Mouse (Mus musculus) lung, postnatal 0 days (tissue): ENCODE measurements around the gene Dlgap3. TPM values are rescaled to one million over a fixed set of nuclear protein-coding genes. Genes with fewer than 3 reads are reported as not detected.

Experiments
- ATAC-seq: fragments of 200-750 bp; cut with Nextera tagmentation; 2 replicates; pipeline ENCODE4 v1.8.0; 2017; ENCODE audit warnings: moderate library complexity
- DNase-seq: peaks from one replicate; pipeline ENCODE4 v3.0.0-alpha.2; 2016; ENCODE audit warnings: low spot score
- H3K27ac ChIP-seq: fragments of 300-500 bp; sonication (generic); 2 replicates; pipeline ENCODE4 v1.5.1; 2014; ENCODE audit warnings: antibody characterized with exemption, mild to moderate bottlenecking, low read length, mixed read lengths
- H3K27me3 ChIP-seq: fragments of 300-500 bp; sonication (generic); replicated peaks from 2 replicates; pipeline ENCODE4 v1.6.1; 2014; ENCODE audit warnings: low read length, mixed read lengths; ENCODE audit not compliant: insufficient read depth
- H3K36me3 ChIP-seq: fragments of 300-500 bp; sonication (generic); 2 replicates; pipeline ENCODE4 v1.6.1; 2014; ENCODE audit warnings: low read length, mixed read lengths; ENCODE audit not compliant: insufficient read depth
- H3K4me1 ChIP-seq: fragments of 300-500 bp; sonication (generic); 2 replicates; pipeline ENCODE4 v1.6.1; 2014; ENCODE audit warnings: antibody characterized with exemption, low read depth, low read length, mixed read lengths; ENCODE audit not compliant: insufficient read depth
- H3K4me2 ChIP-seq: fragments of 300-500 bp; sonication (generic); replicated peaks from 2 replicates; pipeline ENCODE4 v1.6.1; 2014; ENCODE audit warnings: low read depth, mild to moderate bottlenecking, low read length, moderate library complexity, mixed read lengths
- H3K4me3 ChIP-seq: fragments of 300-500 bp; sonication (generic); 2 replicates; pipeline ENCODE4 v1.5.1; 2014; ENCODE audit warnings: low read depth, low read length
- H3K9ac ChIP-seq: fragments of 300-500 bp; sonication (generic); replicated peaks from 2 replicates; pipeline ENCODE4 v1.6.1; 2014; ENCODE audit warnings: low read depth, mild to moderate bottlenecking
- H3K9me3 ChIP-seq: fragments of 300-500 bp; sonication (generic); 2 replicates; pipeline ENCODE4 v1.6.1; 2016; ENCODE audit warnings: low read length, mixed read lengths
- CTCF ChIP-seq: IDR thresholded peaks from 2 replicates; pipeline ENCODE4 v1.5.1; 2016; ENCODE audit warnings: antibody characterized with exemption, mild to moderate bottlenecking
- EP300 ChIP-seq: IDR thresholded peaks from 2 replicates; pipeline ENCODE4 v1.6.1; 2016; ENCODE audit warnings: antibody characterized with exemption, mild to moderate bottlenecking, control low read depth
- WGBS: fragments of 180-500 bp; shearing (Covaris S2); extraction: QIAGEN DNeasy Blood & Tissue Kit; methylation state at CpG from one replicate; pipeline ENCODE4 v1.1.7; 2014; 5-methylcytosine and 5-hydroxymethylcytosine counted together
- polyA plus RNA-seq: library from polyadenylated mRNA; unstranded; fragments of >200 nt; fragmentation: Nextera tagmentation; extraction: Ambion mirVana; gene quantifications from 2 replicates; pipeline ENCODE4 v1.2.1, GENCODE M21; 2015

Dlgap3 gene
- polyA plus RNA-seq, 1 experiment from 2014 or later, result 0.10 TPM

DNA sequence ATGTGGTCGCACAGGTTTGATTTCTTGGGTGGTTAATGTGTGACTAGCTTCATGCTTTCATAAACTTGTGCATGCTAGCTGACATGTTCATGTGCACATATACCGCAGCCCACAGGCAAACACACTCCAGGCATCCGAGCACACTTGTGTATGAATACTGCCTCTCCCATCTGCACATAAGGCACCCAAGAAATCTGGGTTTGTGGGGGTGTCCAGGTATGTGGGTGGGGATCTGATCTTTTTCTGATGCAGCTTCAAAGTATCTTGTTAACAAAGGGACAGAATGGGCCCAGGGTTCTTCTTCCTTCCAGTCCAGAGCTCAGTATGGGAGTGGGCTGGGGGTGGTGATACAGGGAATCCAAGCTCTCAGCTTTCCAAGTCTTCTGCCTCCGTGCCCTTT, 3.6 kb downstream of the Dlgap3 start:
- H3K27ac ChIP-seq, result no peak overlapping the region
- H3K9ac ChIP-seq, result no peak overlapping the region
- no peaks in the 10 kb centered on the region for H3K36me3 ChIP-seq
- no peak overlapping the region for H3K4me2 ChIP-seq
- ATAC-seq, result no peak
- TF ChIP-seq CTCF, result no peak
- TF ChIP-seq EP300, result no peak
- DNase-seq, result no peak
- H3K9me3 ChIP-seq, result no peaks in the 10 kb centered on the region
- peaks cover 17% of the 10 kb centered on the region for H3K27me3 ChIP-seq
- WGBS, result 55% methylated on average over 4 of the region's 4 CpGs
- no peak overlapping the region for H3K4me3 ChIP-seq
- H3K4me1 ChIP-seq, result 0 out of 2 replicates have a peak, but pooled peaks cover 3% of the 10 kb centered on the region

DNA sequence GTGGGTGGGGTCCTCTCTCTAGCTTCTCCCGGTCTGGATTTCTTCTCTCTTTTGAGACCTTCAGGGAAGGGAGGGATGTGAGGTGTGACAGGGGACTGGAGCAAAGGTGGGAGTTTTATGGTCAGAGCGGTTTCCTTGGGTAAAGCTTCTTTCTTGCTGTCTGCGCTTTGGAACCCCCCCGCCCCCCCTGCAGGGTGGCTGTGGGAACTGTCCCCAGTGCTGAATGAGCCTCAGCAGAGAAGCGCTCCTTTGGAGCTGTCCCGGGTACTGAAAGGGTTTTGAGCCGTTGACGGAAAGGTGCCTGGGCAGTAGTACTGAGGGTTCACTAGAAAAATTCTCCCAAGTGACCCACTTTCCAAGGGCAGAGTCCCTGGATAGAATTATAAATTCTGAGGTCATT, 4.5 kb downstream of the Dlgap3 start:
- DNase-seq, result peak; percentile 73
- no peak overlapping the region for H3K4me3 ChIP-seq
- H3K9me3 ChIP-seq, result no peaks in the 10 kb centered on the region
- no peak overlapping the region for H3K4me2 ChIP-seq
- 0 out of 2 replicates have a peak, but pooled peaks cover under 1% of the 10 kb centered on the region for H3K4me1 ChIP-seq
- H3K27me3 ChIP-seq, result peaks cover 9% of the 10 kb centered on the region
- no peak overlapping the region for H3K27ac ChIP-seq
- WGBS, result 2% methylated on average over 8 of the region's 8 CpGs
- TF ChIP-seq CTCF (peak; percentile 28; the same call in 1 of the 2 replicates), EP300 (no peak)
- H3K9ac ChIP-seq, result no peak overlapping the region
- no peaks in the 10 kb centered on the region for H3K36me3 ChIP-seq
- no peak for ATAC-seq

DNA sequence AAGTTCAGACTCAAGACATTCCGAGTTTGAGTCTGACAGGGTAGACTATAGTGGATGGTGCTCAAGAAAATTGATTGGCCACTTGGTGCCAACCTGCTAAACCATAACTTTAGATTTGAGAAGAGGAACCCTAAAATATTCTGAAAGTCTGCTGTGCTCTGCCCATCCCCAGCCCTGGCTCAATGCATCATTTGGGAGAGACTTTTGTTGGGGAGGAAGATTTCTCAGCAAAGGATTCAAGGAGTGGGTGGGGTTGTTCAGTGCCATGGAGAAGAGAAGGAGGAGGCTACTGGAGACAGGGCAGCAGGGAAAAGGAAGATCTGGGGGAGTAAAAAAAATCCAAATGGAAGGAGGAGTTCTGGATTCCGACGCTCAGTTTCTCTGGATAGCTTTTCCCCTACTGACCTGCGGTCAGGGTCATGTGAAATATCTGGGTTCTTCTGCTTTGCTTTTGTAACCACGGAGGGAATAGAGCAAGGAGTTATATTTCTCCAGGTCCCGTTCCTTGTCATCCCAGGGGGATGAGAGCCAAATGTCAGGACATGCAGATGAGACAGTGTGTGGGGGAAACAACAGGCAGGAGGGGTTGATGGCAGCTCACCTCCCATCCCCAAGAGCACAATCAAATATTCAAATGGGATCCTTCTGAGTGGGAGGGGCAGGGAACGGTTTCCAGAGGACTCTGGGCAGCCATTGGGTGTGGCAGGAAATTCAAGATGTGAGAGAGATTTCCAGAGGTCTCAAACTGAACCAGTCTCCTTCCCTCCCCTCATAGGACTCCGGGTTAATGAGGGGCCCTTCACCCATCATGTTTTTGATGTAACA, 5.3 kb downstream of the Dlgap3 start:
- no peak for DNase-seq
- no peak overlapping the region for H3K4me3 ChIP-seq
- H3K36me3 ChIP-seq, result no peaks in the 10 kb centered on the region
- TF ChIP-seq EP300 (no peak), CTCF (no peak)
- peaks cover 7% of the 10 kb centered on the region for H3K27me3 ChIP-seq
- ATAC-seq, result no peak
- no peaks in the 10 kb centered on the region for H3K4me1 ChIP-seq
- H3K9me3 ChIP-seq, result no peaks in the 10 kb centered on the region
- H3K27ac ChIP-seq, result no peak overlapping the region
- WGBS, result 63% methylated on average over 8 of the region's 8 CpGs
- H3K9ac ChIP-seq, result no peak overlapping the region
- no peak overlapping the region for H3K4me2 ChIP-seq

DNA sequence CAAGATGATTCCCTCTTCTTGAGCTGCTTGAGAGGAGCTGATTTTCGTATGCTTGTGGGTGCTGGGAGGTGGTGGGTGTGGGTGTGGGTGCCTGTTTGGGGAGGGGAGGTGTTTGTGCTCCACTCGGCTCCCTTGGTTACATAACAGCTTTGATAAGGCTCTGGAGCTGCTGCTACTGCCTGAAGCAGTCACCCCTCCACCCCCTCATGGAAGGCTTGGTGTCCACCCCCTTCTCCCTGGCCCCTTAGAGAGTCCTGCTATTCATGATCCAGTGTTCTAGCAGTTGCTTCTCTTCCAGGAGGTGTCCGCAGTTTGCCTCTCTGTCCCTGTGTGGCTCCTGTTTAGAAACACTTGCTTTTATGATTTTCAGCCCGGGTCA, 5.9 kb downstream of the Dlgap3 start:
- peaks cover 5% of the 10 kb centered on the region for H3K27me3 ChIP-seq
- H3K4me3 ChIP-seq, result no peak overlapping the region

DNA sequence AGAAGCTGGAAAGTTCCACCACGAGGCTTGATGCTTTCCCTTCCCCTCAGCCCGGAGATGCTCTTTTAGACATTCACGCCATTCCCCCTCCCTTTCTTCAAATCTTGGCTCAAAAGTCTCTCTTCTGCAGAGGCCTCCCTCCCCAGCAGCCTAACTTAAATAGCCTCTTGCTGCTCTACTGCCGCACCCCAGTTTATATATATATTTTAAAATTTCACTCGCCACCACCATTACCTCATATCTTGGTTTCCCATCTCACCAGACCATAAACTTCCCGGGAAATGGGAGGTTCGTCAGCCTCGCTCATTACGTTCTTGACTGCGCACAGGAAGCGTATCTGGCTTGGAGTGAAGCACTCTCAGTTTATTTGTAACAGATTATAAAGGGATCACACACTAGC, 9.0 kb downstream of the Dlgap3 start:
- Histone ChIP-seq H3K36me3 (no peaks in the 10 kb centered on the region), H3K4me3 (no peak overlapping the region), H3K27ac (no peak overlapping the region), H3K9ac (no peak overlapping the region), H3K4me2 (no peak overlapping the region), H3K4me1 (no peaks in the 10 kb centered on the region), H3K27me3 (peaks cover 5% of the 10 kb centered on the region; the same call in 1 of the 2 replicates), H3K9me3 (no peaks in the 10 kb centered on the region)
- ATAC-seq (no peak), DNase-seq (no peak)
- WGBS, result 61% methylated on average over 11 of the region's 11 CpGs
- no peak for TF ChIP-seq CTCF

More for the DNA sequence above, 5.9 kb downstream of the Dlgap3 start:
- DNase-seq (no peak), ATAC-seq (no peak)
- no peaks in the 10 kb centered on the region for H3K36me3 ChIP-seq
- H3K27ac ChIP-seq, result no peak overlapping the region
- H3K9ac ChIP-seq, result no peak overlapping the region
- no peak overlapping the region for H3K4me2 ChIP-seq
- TF ChIP-seq EP300 (no peak), CTCF (no peak)
- 57% methylated on average over 4 of the region's 4 CpGs for WGBS
- no peaks in the 10 kb centered on the region for H3K9me3 ChIP-seq
- no peaks in the 10 kb centered on the region for H3K4me1 ChIP-seq

DNA sequence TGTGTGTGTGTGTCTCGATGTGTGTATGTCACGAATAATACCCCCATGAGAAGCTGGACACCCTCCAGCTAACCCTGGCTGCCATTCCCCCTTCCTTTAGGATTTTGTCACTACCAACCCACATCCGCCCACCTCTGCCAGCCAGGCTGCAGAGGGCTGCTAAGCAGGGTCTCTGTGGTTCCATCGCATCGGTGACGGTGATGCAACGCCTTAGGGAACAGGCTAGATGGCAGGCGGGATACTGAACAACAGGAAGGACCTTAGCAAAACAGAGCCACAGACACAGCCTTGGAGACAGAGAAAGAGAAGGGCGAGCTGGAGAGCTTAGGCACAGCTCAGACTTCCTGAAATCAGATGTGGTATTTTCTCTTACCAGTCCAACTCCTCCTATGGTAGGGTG, 9.7 kb downstream of the Dlgap3 start:
- Histone ChIP-seq H3K27ac (no peak overlapping the region), H3K36me3 (no peaks in the 10 kb centered on the region), H3K4me1 (no peaks in the 10 kb centered on the region), H3K9me3 (no peaks in the 10 kb centered on the region), H3K27me3 (peaks cover 5% of the 10 kb centered on the region; the same call in 1 of the 2 replicates), H3K9ac (no peak overlapping the region), H3K4me3 (no peak overlapping the region), H3K4me2 (no peak overlapping the region)
- WGBS, result 42% methylated on average over 9 of the region's 9 CpGs
- TF ChIP-seq CTCF (no peak), EP300 (no peak)
- ATAC-seq, result no peak
- DNase-seq, result no peak
